Mouse (Mus musculus) MEL (cell line): ENCODE data around the gene Rilpl1.

Source experiments
- CTCF ChIP-seq, 3 experiments: IDR thresholded peaks in 2 of 3; conservative IDR thresholded peaks in 1 of 3; 2 replicates each; pipeline ENCODE4 v1.5.1; 2011 to 2012; ENCODE audit warnings: low read length in 3 of 3, low read depth in 2 of 3, mild to moderate bottlenecking in 2 of 3, improper control_type of control experiment in 1 of 3, inconsistent platforms in 1 of 3, mixed read lengths in 1 of 3, moderate library complexity in 1 of 3; ENCODE audit not compliant: control insufficient read depth in 1 of 3, insufficient read depth in 1 of 3, poor library complexity in 1 of 3, severe bottlenecking in 1 of 3
- EP300 ChIP-seq, 2 experiments: IDR thresholded peaks; 2 replicates each; pipeline ENCODE4 v1.6.1; 2011; ENCODE audit warnings: improper control_type of control experiment in 2 of 2, low read length in 2 of 2, low read depth in 1 of 2, mild to moderate bottlenecking in 1 of 2
- NELFE ChIP-seq: IDR thresholded peaks from 2 replicates; pipeline ENCODE4 v1.6.1; 2011; ENCODE audit warnings: low read depth, low read length, improper control_type of control experiment
- POLR2A ChIP-seq, 2 experiments: IDR thresholded peaks; 2 replicates each; pipeline ENCODE4 v1.6.1; 2011 to 2012; ENCODE audit warnings: low read length in 2 of 2, mild to moderate bottlenecking in 2 of 2, control low read depth in 1 of 2, improper control_type of control experiment in 1 of 2, low read depth in 1 of 2, moderate library complexity in 1 of 2; ENCODE audit not compliant: control insufficient read depth in 1 of 2, insufficient read depth in 1 of 2, poor library complexity in 1 of 2
- RCOR1 ChIP-seq: IDR thresholded peaks from 2 replicates; pipeline ENCODE4 v1.6.1; 2012; ENCODE audit warnings: low read depth, mild to moderate bottlenecking, inconsistent platforms, low read length, improper control_type of control experiment
- SIN3A ChIP-seq: IDR thresholded peaks from 2 replicates; pipeline ENCODE4 v1.6.1; 2012; ENCODE audit warnings: low read length, improper control_type of control experiment, inconsistent platforms
- SMC3 ChIP-seq: IDR thresholded peaks from 2 replicates; pipeline ENCODE4 v1.6.1; 2011; ENCODE audit warnings: low read depth, low read length, improper control_type of control experiment
- UBTF ChIP-seq: IDR thresholded peaks from 2 replicates; pipeline ENCODE4 v1.6.1; 2012; ENCODE audit warnings: low read depth, mild to moderate bottlenecking, inconsistent platforms, low read length, improper control_type of control experiment, moderate library complexity, borderline replicate concordance; ENCODE audit not compliant: insufficient read depth
- USF1 ChIP-seq: IDR thresholded peaks from 2 replicates; pipeline ENCODE4 v1.6.1; 2014; ENCODE audit warnings: low read depth, mild to moderate bottlenecking, inconsistent platforms, low read length, improper control_type of control experiment, moderate library complexity
- ZKSCAN1 ChIP-seq: IDR thresholded peaks from 2 replicates; pipeline ENCODE4 v1.6.1; 2012; ENCODE audit warnings: low read depth, mild to moderate bottlenecking, inconsistent platforms, low read length, improper control_type of control experiment, moderate library complexity
- ZNF384 ChIP-seq: IDR thresholded peaks from 2 replicates; pipeline ENCODE4 v1.6.1; 2012; ENCODE audit warnings: low read depth, mild to moderate bottlenecking, inconsistent platforms, low read length, improper control_type of control experiment

- TF ChIP-seq RCOR1: no peak
- TF ChIP-seq CTCF (IDR thresholded peaks at IDR 0.05 in 2 of 3, conservative IDR thresholded peaks at IDR 0.05 in 1 of 3; ENCODE audit: control insufficient read depth in 1 of 3, insufficient read depth in 1 of 3, low read depth in 2 of 3, low read length in 3 of 3, poor library complexity in 1 of 3, severe bottlenecking in 1 of 3): no peak
- TF ChIP-seq SIN3A: no peak
- TF ChIP-seq USF1: no peak
- no peak for TF ChIP-seq SMC3
- no peak for TF ChIP-seq ZNF384
- no peak for TF ChIP-seq EP300 (IDR thresholded peaks at IDR 0.05; ENCODE audit: low read depth in 1 of 2, low read length in 2 of 2)
- no peak for TF ChIP-seq POLR2A (IDR thresholded peaks at IDR 0.05; ENCODE audit: control insufficient read depth in 1 of 2, insufficient read depth in 1 of 2, low read depth in 1 of 2, low read length in 2 of 2, poor library complexity in 1 of 2)
- TF ChIP-seq NELFE: no peak
- TF ChIP-seq UBTF: no peak
- TF ChIP-seq ZKSCAN1: no peak
These were observed 45.5 kb downstream of the Rilpl1 start for GRCm38 (mm10) chr5:124485654-124486053.
